Comparison of ENCODE assay signal across 16 mouse cellular contexts in the genomic region with DNA sequence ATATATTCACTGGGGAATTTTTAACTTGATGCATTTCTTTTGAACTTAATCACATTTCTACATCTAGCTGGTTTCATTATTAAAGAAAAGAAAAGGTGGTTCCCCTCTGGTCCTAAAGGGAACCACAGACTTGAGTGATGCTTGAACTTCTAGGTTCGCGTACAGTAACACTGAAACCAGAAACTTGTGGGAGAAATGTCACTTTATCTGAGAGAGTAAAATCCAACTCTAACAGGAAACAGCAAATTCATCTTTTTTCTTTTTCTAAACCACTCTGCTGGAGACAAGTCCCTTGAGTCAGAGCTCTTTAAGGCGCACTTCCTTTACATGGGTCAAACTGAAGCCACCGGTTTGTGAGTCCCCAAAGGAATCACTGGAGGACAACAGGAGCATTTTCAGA. TPM values are rescaled to one million over a fixed set of nuclear protein-coding genes. Genes with fewer than 3 reads are reported as not detected.
DNase-seq lines count a peak whose midpoint lies in the region.
"Had no signal": no experiment of that assay in that cellular context is flagged by ENCODE, and none has a peak within 500 bp of the region (broad histone marks: within the 10 kb centered on the region; RNA-seq: fewer than 3 reads in every experiment).

No protein-coding gene starts in this region.

- intact Hi-C loops in heart, postnatal 36 days (cut with DNase I), result no loop called here

- peak; percentile 12 for DNase-seq in thymus, postnatal 0 days (ENCODE audit: low spot score)
- no peak for DNase-seq in thymus, adult 18-20 months
- peak; percentile 6 for DNase-seq in T-cell, adult 2 months (ENCODE audit: low spot score)
- peak; percentile 84 for DNase-seq in induced T-regulatory cell, adult 2 months (ENCODE audit: low read depth)
- DNase-seq in urinary bladder, postnatal 14 days (ENCODE audit: low spot score), result no peak
- no peak for DNase-seq in heart, postnatal 36 days
- DNase-seq in embryo, embryonic 9.5 days (ENCODE audit: extremely low spot score), result no peak
- no peak for DNase-seq in embryo, embryonic 10.5 days (ENCODE audit: low spot score)
- DNase-seq: adrenal gland, postnatal 36 days; cerebellum, adult 8-10 months; forebrain, postnatal 0 days; gastrocnemius, adult 2 months; heart, postnatal 14 days; lung, adult 18-20 months; lung, postnatal 14 days; right cerebral cortex, adult 18-20 months had no signal

RNA-seq across cellular contexts. Expression of a gene that starts 22.4 kb away (rescaled TPM):
- 46.2 and 57.5 TPM in 2 replicates for polyA plus RNA-seq in thymus, postnatal 0 days (2015; fragmentation: Nextera tagmentation; extraction: Ambion mirVana)
- 10 to 100 TPM; 39.5 to 45.6 TPM for total RNA-seq in heart, postnatal 36 days (2021)

Comparison
In these comparisons a context has a peak if more than half of its experiments do, and no peak if none do; other contexts are left out.
1. DNase-seq: peak in thymus, postnatal 0 days (single experiment), T-cell, adult 2 months (single experiment) and induced T-regulatory cell, adult 2 months (single experiment); none in thymus, adult 18-20 months (0 of 2), urinary bladder, postnatal 14 days (single experiment), heart, postnatal 36 days (0 of 2), embryo, embryonic 9.5 days (single experiment) and embryo, embryonic 10.5 days (single experiment).